Mouse (Mus musculus): ENCODE measurements around the gene Eea1. TPM values are rescaled to one million over a fixed set of nuclear protein-coding genes. Genes with fewer than 3 reads are reported as not detected.

The Eea1 gene
- polyA plus RNA-seq, 1 experiment from 2014 or later, result 18.6 TPM

DNA sequence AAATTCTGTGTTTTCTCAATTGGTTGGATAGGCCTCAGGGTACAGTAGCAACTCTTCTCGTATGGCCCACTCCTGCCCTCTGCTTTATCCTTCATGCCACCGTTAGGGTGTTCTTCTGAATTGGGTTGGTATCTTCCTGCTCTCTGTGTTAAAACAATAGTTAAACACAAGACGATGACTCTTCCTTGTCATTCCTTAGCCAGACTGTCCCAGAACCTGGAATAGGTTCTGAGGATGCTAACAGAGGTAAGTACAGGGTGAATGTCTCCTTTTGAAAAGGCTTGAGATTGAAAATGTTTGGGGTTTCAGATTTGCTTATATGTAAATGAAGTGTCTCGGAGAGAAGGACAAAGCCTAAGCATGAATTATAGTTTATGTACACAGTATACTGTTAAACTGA is 30.9 kb downstream of the Eea1 start:
- WGBS, result 78% methylated on average over 4 of the region's 4 CpGs
- Histone ChIP-seq H3K9ac (ENCODE audit: low read length) (no peak overlapping the region), H3K4me2 (ENCODE audit: low read depth, low read length) (no peak overlapping the region), H3K27me3 (ENCODE audit: control insufficient read depth, insufficient read depth, low read depth, low read length) (no peaks in the 10 kb centered on the region), H3K36me3 (ENCODE audit: control insufficient read depth, insufficient read depth, low read length) (0 out of 2 replicates have a peak, but pooled peaks cover 3% of the 10 kb centered on the region), H3K27ac (ENCODE audit: low read length) (no peak overlapping the region), H3K4me3 (ENCODE audit: low read length) (no peak overlapping the region), H3K4me1 (replicated peaks; ENCODE audit: control insufficient read depth, insufficient read depth, low read length) (no peaks in the 10 kb centered on the region), H3K9me3 (ENCODE audit: control insufficient read depth, low read length) (no peaks in the 10 kb centered on the region)
- ATAC-seq (ENCODE audit: low read depth), result no peak

GRCm38 (mm10) chr10:95971942-95972341 is 31.5 kb downstream of the Eea1 start:
- no peak overlapping the region for H3K9ac ChIP-seq (ENCODE audit: low read length)
- 0 out of 2 replicates have a peak, but pooled peaks cover 3% of the 10 kb centered on the region for H3K36me3 ChIP-seq (ENCODE audit: control insufficient read depth, insufficient read depth, low read length)
- H3K27ac ChIP-seq (ENCODE audit: low read length), result no peak overlapping the region
- H3K4me1 ChIP-seq (replicated peaks; ENCODE audit: control insufficient read depth, insufficient read depth, low read length), result no peaks in the 10 kb centered on the region
- ATAC-seq (ENCODE audit: low read depth), result no peak
- H3K4me3 ChIP-seq (ENCODE audit: low read length), result no peak overlapping the region
- no peaks in the 10 kb centered on the region for H3K9me3 ChIP-seq (ENCODE audit: control insufficient read depth, low read length)
- 67% methylated on average over 3 of the region's 3 CpGs for WGBS
- no peak overlapping the region for H3K4me2 ChIP-seq (ENCODE audit: low read depth, low read length)
- H3K27me3 ChIP-seq (ENCODE audit: control insufficient read depth, insufficient read depth, low read depth, low read length), result no peaks in the 10 kb centered on the region

GRCm38 (mm10) chr10:95974462-95974861 is 34.0 kb downstream of the Eea1 start:
- no peak for ATAC-seq (ENCODE audit: low read depth)
- H3K36me3 ChIP-seq (ENCODE audit: control insufficient read depth, insufficient read depth, low read length), result peaks cover 3% of the 10 kb centered on the region; the same call in 1 of the 2 replicates
- H3K4me2 ChIP-seq (ENCODE audit: low read depth, low read length), result no peak overlapping the region

GRCm38 (mm10) chr10:95976798-95977197 is 36.3 kb downstream of the Eea1 start:
- WGBS, result 92% methylated on average over 2 of the region's 2 CpGs
- Histone ChIP-seq H3K27me3 (ENCODE audit: control insufficient read depth, insufficient read depth, low read depth, low read length) (no peaks in the 10 kb centered on the region), H3K36me3 (ENCODE audit: control insufficient read depth, insufficient read depth, low read length) (peaks cover 3% of the 10 kb centered on the region; the same call in 1 of the 2 replicates), H3K4me3 (ENCODE audit: low read length) (no peak overlapping the region), H3K9me3 (ENCODE audit: control insufficient read depth, low read length) (no peaks in the 10 kb centered on the region), H3K4me1 (replicated peaks; ENCODE audit: control insufficient read depth, insufficient read depth, low read length) (no peaks in the 10 kb centered on the region), H3K27ac (ENCODE audit: low read length) (no peak overlapping the region), H3K4me2 (ENCODE audit: low read depth, low read length) (no peak overlapping the region), H3K9ac (ENCODE audit: low read length) (no peak overlapping the region)
- no peak for ATAC-seq (ENCODE audit: low read depth)

More at GRCm38 (mm10) chr10:95974462-95974861, 34.0 kb downstream of the Eea1 start:
- H3K9ac ChIP-seq (ENCODE audit: low read length), result no peak overlapping the region
- H3K27ac ChIP-seq (ENCODE audit: low read length), result no peak overlapping the region
- 94% methylated on average over 3 of the region's 3 CpGs for WGBS
- H3K4me3 ChIP-seq (ENCODE audit: low read length), result no peak overlapping the region
- no peaks in the 10 kb centered on the region for H3K27me3 ChIP-seq (ENCODE audit: control insufficient read depth, insufficient read depth, low read depth, low read length)
- no peaks in the 10 kb centered on the region for H3K4me1 ChIP-seq (replicated peaks; ENCODE audit: control insufficient read depth, insufficient read depth, low read length)
- H3K9me3 ChIP-seq (ENCODE audit: control insufficient read depth, low read length), result no peaks in the 10 kb centered on the region

DNA sequence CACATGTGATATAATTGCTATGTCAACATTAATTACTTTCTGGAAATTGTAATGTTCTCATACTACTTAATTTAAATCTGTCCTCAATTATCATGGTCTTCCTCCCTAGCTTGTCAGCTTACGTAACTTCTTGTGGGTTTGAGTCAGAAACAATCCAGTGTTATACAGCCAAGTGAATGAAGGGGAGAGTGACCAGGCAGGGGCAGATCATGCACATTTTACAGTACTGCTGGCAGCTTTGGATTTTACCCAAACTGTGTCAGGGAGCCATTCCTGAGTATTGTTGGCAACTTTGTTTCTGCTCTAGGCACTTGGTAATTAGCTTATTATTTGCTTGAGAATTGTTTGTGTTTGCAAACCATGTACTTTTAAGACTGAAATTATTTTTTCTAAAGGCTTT is 49.3 kb downstream of the Eea1 start:
- H3K9me3 ChIP-seq (ENCODE audit: control insufficient read depth, low read length), result no peaks in the 10 kb centered on the region
- no peak for ATAC-seq (ENCODE audit: low read depth)
- no peak overlapping the region for H3K4me3 ChIP-seq (ENCODE audit: low read length)

DNA sequence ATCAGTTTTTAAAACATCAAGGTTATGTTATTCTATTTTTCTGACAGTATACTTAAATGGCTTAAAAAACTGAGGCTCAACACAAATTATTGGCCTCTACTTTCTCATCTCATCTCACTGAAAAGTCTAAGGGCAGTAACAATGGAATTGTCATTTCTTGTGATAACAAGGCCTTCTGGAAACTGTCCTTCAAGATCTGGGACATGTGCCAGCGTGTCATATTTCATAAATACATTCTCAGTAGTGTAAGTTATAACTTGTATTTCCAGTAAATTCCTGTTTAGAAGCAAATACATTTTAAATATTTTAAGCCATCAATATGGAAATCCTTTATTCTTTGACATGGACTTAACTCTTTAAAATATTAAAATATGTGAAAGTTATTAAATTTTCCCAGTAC is 50.7 kb downstream of the Eea1 start:
- Histone ChIP-seq H3K36me3 (ENCODE audit: control insufficient read depth, insufficient read depth, low read length) (peaks cover 2% of the 10 kb centered on the region; the same call in 1 of the 2 replicates), H3K27ac (ENCODE audit: low read length) (no peak overlapping the region), H3K27me3 (ENCODE audit: control insufficient read depth, insufficient read depth, low read depth, low read length) (no peaks in the 10 kb centered on the region), H3K4me3 (ENCODE audit: low read length) (no peak overlapping the region), H3K9ac (ENCODE audit: low read length) (no peak overlapping the region), H3K4me2 (ENCODE audit: low read depth, low read length) (no peak overlapping the region), H3K9me3 (ENCODE audit: control insufficient read depth, low read length) (no peaks in the 10 kb centered on the region), H3K4me1 (replicated peaks; ENCODE audit: control insufficient read depth, insufficient read depth, low read length) (no peaks in the 10 kb centered on the region)
- ATAC-seq (ENCODE audit: low read depth), result no peak
- 55% methylated on average over 1 of the region's 1 CpGs for WGBS

More for the DNA sequence above, 49.3 kb downstream of the Eea1 start:
- 89% methylated on average over 1 of the region's 1 CpGs for WGBS
- H3K27me3 ChIP-seq (ENCODE audit: control insufficient read depth, insufficient read depth, low read depth, low read length), result no peaks in the 10 kb centered on the region
- H3K36me3 ChIP-seq (ENCODE audit: control insufficient read depth, insufficient read depth, low read length), result no peaks in the 10 kb centered on the region
- H3K9ac ChIP-seq (ENCODE audit: low read length), result no peak overlapping the region
- H3K4me1 ChIP-seq (replicated peaks; ENCODE audit: control insufficient read depth, insufficient read depth, low read length), result no peaks in the 10 kb centered on the region
- no peak overlapping the region for H3K27ac ChIP-seq (ENCODE audit: low read length)
- no peak overlapping the region for H3K4me2 ChIP-seq (ENCODE audit: low read depth, low read length)

GRCm38 (mm10) chr10:96000904-96001303 is 60.5 kb downstream of the Eea1 start:
- H3K27ac ChIP-seq (ENCODE audit: low read length), result no peak overlapping the region
- H3K36me3 ChIP-seq (ENCODE audit: control insufficient read depth, insufficient read depth, low read length), result peaks cover 3% of the 10 kb centered on the region; the same call in 1 of the 2 replicates
- WGBS, result 63% methylated on average over 5 of the region's 5 CpGs
- H3K4me2 ChIP-seq (ENCODE audit: low read depth, low read length), result no peak overlapping the region
- ATAC-seq (ENCODE audit: low read depth), result no peak
- H3K4me3 ChIP-seq (ENCODE audit: low read length), result no peak overlapping the region
- no peaks in the 10 kb centered on the region for H3K27me3 ChIP-seq (ENCODE audit: control insufficient read depth, insufficient read depth, low read depth, low read length)
- no peaks in the 10 kb centered on the region for H3K4me1 ChIP-seq (replicated peaks; ENCODE audit: control insufficient read depth, insufficient read depth, low read length)
- H3K9me3 ChIP-seq (ENCODE audit: control insufficient read depth, low read length), result no peaks in the 10 kb centered on the region
- no peak overlapping the region for H3K9ac ChIP-seq (ENCODE audit: low read length)

GRCm38 (mm10) chr10:96015738-96016137 is 75.3 kb downstream of the Eea1 start:
- H3K9me3 ChIP-seq (ENCODE audit: control insufficient read depth, low read length), result no peaks in the 10 kb centered on the region
- no peak overlapping the region for H3K4me3 ChIP-seq (ENCODE audit: low read length)
- no peaks in the 10 kb centered on the region for H3K27me3 ChIP-seq (ENCODE audit: control insufficient read depth, insufficient read depth, low read depth, low read length)
- no peaks in the 10 kb centered on the region for H3K4me1 ChIP-seq (replicated peaks; ENCODE audit: control insufficient read depth, insufficient read depth, low read length)
- H3K27ac ChIP-seq (ENCODE audit: low read length), result no peak overlapping the region
- no peak overlapping the region for H3K9ac ChIP-seq (ENCODE audit: low read length)
- ATAC-seq (ENCODE audit: low read depth), result no peak
- H3K4me2 ChIP-seq (ENCODE audit: low read depth, low read length), result no peak overlapping the region
- H3K36me3 ChIP-seq (ENCODE audit: control insufficient read depth, insufficient read depth, low read length), result peaks cover 23% of the 10 kb centered on the region

- 66% methylated on average over 2 of the region's 2 CpGs for WGBS
- Histone ChIP-seq H3K9ac (ENCODE audit: low read length) (no peak overlapping the region), H3K36me3 (ENCODE audit: control insufficient read depth, insufficient read depth, low read length) (peaks cover 11% of the 10 kb centered on the region), H3K27ac (ENCODE audit: low read length) (no peak overlapping the region), H3K4me3 (ENCODE audit: low read length) (no peak overlapping the region), H3K9me3 (ENCODE audit: control insufficient read depth, low read length) (no peaks in the 10 kb centered on the region), H3K27me3 (ENCODE audit: control insufficient read depth, insufficient read depth, low read depth, low read length) (no peaks in the 10 kb centered on the region), H3K4me1 (replicated peaks; ENCODE audit: control insufficient read depth, insufficient read depth, low read length) (no peaks in the 10 kb centered on the region), H3K4me2 (ENCODE audit: low read depth, low read length) (no peak overlapping the region)
- ATAC-seq (ENCODE audit: low read depth), result no peak
Measured at GRCm38 (mm10) chr10:96017418-96017817, 77.0 kb downstream of the Eea1 start.

Measured in lung, embryonic 16.5 days (tissue).